Comparison of ENCODE assay signal across 10 mouse cellular contexts in genomic region chr3:50569565-50569964, GRCm38 (mm10).
DNase-seq lines count a peak whose midpoint lies in the region.
"Had no signal": no experiment of that assay in that cellular context is flagged by ENCODE, and none has a peak within 500 bp of the region (broad histone marks: within the 10 kb centered on the region; RNA-seq: fewer than 3 reads in every experiment).

No protein-coding gene starts in this region.

- DNase-seq in cerebellum, postnatal 10 days, result peak; percentile 46 to 52
- DNase-seq in cerebellum, adult 18-20 months, result no peak
- DNase-seq in left cerebral cortex, adult 18-20 months (ENCODE audit: low spot score in 2 of 2), result peak; percentile 7 to 20
- DNase-seq in left cerebral cortex, adult 9 months (ENCODE audit: low spot score in 2 of 2), result no peak
- DNase-seq in adrenal gland, adult 8-10 months, result peak; percentile 36
- peak; percentile 10 for DNase-seq in lung, postnatal 36 days
- no peak for DNase-seq in urinary bladder, postnatal 36 days (ENCODE audit: low spot score in 2 of 2)
- no peak for DNase-seq in retina, embryonic 14.5 days (ENCODE audit: low spot score)
- DNase-seq: gastrocnemius, postnatal 36 days; heart, postnatal 36 days had no signal

Comparison
In these comparisons a context has a peak if more than half of its experiments do, and no peak if none do; other contexts are left out.
1. DNase-seq: peak in cerebellum, postnatal 10 days (2 of 2), left cerebral cortex, adult 18-20 months (2 of 2), adrenal gland, adult 8-10 months (single experiment) and lung, postnatal 36 days (single experiment); none in cerebellum, adult 18-20 months (0 of 2), left cerebral cortex, adult 9 months (0 of 2), urinary bladder, postnatal 36 days (0 of 2) and retina, embryonic 14.5 days (single experiment).